7 mouse cellular contexts compared by ENCODE assay signal in genomic region chr9:98601156-98601836, GRCm38 (mm10). TPM values are rescaled to one million over a fixed set of nuclear protein-coding genes. Genes with fewer than 3 reads are reported as not detected.
DNase-seq lines count a peak whose midpoint lies in the region; ATAC-seq lines count a peak whose summit lies in the region.

Gene Mrps22, minus strand, starts transcription at chr9:98601660.

- peak; percentile 98 for ATAC-seq in megakaryocyte progenitor cell, adult 5-6 weeks (replicated peaks; ENCODE audit: poor library complexity)

- DNase-seq in adrenal gland, adult (ENCODE audit: inconsistent age in 2 of 2, low spot score in 1 of 2) = peak; percentile 84 to 95
- DNase-seq in embryo, embryonic 10 days (ENCODE audit: low spot score) = peak; percentile 95
- DNase-seq in gastrocnemius, postnatal 10 days = peak; percentile 62
- peak; percentile 92 for DNase-seq in induced T-regulatory cell, adult 2 months (ENCODE audit: low read depth)
- peak; percentile 40 to 84 for DNase-seq in left cerebral cortex, adult 9 months (ENCODE audit: low spot score in 2 of 2)
- peak; percentile 72 for DNase-seq in right cerebral cortex, postnatal 14 days

RNA-seq across cellular contexts. Expression of gene Mrps22, which starts in this region (rescaled TPM):
- 10 to 100 TPM; 29.9 to 33.9 TPM for total RNA-seq in gastrocnemius, postnatal 10 days (2021)
- total RNA-seq in megakaryocyte progenitor cell, adult 5-6 weeks (2015) = 39.6 and 44.2 TPM in 2 replicates
- total RNA-seq in megakaryocyte progenitor cell, adult 5-6 weeks (2017) = 75.8 and 85.7 TPM in 2 replicates

Comparison
In these comparisons a context has a peak if more than half of its experiments do, and no peak if none do; other contexts are left out.
1. Peak in every context shown above with its lines: DNase-seq and ATAC-seq.